ENCODE assay signal across 11 mouse cellular contexts in the genomic region with DNA sequence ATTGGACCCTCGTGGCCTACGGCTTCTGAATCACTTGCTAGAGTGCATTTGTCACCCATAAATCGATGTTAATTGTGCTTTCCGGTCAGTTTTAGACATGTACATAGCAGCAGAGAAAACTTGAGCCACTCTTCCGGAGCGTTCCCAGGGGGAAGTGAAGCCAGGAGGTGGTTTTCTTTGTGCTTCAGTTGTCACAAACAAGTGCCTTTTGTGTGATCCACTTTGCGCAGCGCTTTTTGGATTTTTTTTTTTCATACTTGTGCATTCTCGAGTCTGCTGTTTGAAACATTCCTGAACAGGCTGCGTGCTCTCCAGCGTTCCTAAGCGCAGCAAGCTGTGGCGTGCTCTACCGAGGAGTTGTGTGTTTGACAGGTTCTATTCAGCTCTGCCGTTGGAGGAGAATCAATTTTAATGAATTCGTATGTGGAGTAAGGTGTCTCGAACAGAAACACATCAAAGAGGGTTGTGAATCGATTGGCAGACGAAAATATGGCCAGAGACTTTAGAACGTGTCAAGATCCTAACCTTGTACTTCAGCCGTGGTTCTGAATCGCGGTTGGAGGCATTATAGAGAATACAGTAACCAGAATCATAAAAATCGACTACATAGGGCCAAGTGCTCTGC. TPM values are rescaled to one million over a fixed set of nuclear protein-coding genes. Genes with fewer than 3 reads are reported as not detected.
DNase-seq lines count a peak whose midpoint lies in the region; ATAC-seq lines count a peak whose summit lies in the region.
"Had no signal": no experiment of that assay in that cellular context is flagged by ENCODE, and none has a peak within 500 bp of the region (broad histone marks: within the 10 kb centered on the region; RNA-seq: fewer than 3 reads in every experiment).

No protein-coding gene starts in this region.

- no peaks in the 10 kb centered on the region for H3K9me3 ChIP-seq in midbrain, embryonic 10.5 days (replicated peaks)
- H3K9me3 ChIP-seq in midbrain, embryonic 13.5 days = no peaks in the 10 kb centered on the region
- H3K9me3 ChIP-seq: intestine, embryonic 15.5 days had no signal

- H3K9ac ChIP-seq in midbrain, embryonic 13.5 days (replicated peaks) = no peak overlapping the region
- H3K9ac ChIP-seq: intestine, embryonic 15.5 days had no signal

- no peak overlapping the region for H3K4me3 ChIP-seq in midbrain, embryonic 10.5 days
- no peak overlapping the region for H3K4me3 ChIP-seq in midbrain, embryonic 13.5 days (replicated peaks)
- H3K4me3 ChIP-seq: intestine, embryonic 15.5 days had no signal

- H3K4me2 ChIP-seq in midbrain, embryonic 13.5 days (replicated peaks) = no peak overlapping the region
- H3K4me2 ChIP-seq: intestine, embryonic 15.5 days had no signal

- ATAC-seq in midbrain, embryonic 13.5 days = no peak
- ATAC-seq in megakaryocyte progenitor cell, adult 5-6 weeks (replicated peaks; ENCODE audit: poor library complexity) = no peak
- ATAC-seq: intestine, embryonic 15.5 days had no signal

- DNase-seq in embryo, embryonic 10.5 days (ENCODE audit: low spot score) = peak; percentile 65
- no peak for DNase-seq in embryo, embryonic 10 days (ENCODE audit: low spot score)
- no peak for DNase-seq in midbrain, embryonic 10.5 days (ENCODE audit: low spot score)
- peak; percentile 30 for DNase-seq in kidney, postnatal 14 days
- peak; percentile 73 for DNase-seq in retina, embryonic 14.5 days (ENCODE audit: low spot score)
- DNase-seq in cerebellum, adult 11-12 months = no peak
- DNase-seq: gastrocnemius, postnatal 14 days had no signal

- H3K27me3 ChIP-seq in midbrain, embryonic 10.5 days (ENCODE audit: low read depth, poor library complexity, severe bottlenecking) = peaks cover 80% of the 10 kb centered on the region
- peaks cover 51% of the 10 kb centered on the region for H3K27me3 ChIP-seq in midbrain, embryonic 13.5 days
- H3K27me3 ChIP-seq: intestine, embryonic 15.5 days had no signal

- H3K36me3 ChIP-seq in midbrain, embryonic 10.5 days = no peaks in the 10 kb centered on the region
- no peaks in the 10 kb centered on the region for H3K36me3 ChIP-seq in midbrain, embryonic 13.5 days
- H3K36me3 ChIP-seq: intestine, embryonic 15.5 days had no signal

- H3K4me1 ChIP-seq in midbrain, embryonic 10.5 days = peaks cover 64% of the 10 kb centered on the region
- peaks cover 31% of the 10 kb centered on the region for H3K4me1 ChIP-seq in midbrain, embryonic 13.5 days (replicated peaks)
- H3K4me1 ChIP-seq: intestine, embryonic 15.5 days had no signal

- peak overlapping the region; percentile 72 for H3K27ac ChIP-seq in midbrain, embryonic 10.5 days (replicated peaks)
- H3K27ac ChIP-seq in midbrain, embryonic 13.5 days = no peak overlapping the region
- H3K27ac ChIP-seq: intestine, embryonic 15.5 days had no signal

- 58% methylated on average over 24 of the region's 24 CpGs for WGBS in midbrain, embryonic 10.5 days
- WGBS in midbrain, embryonic 13.5 days = 29% methylated on average over 24 of the region's 24 CpGs

RNA-seq across cellular contexts. Expression of gene Nav2, which starts 10.9 kb away (rescaled TPM):
- polyA plus RNA-seq in midbrain, embryonic 10.5 days (2016; fragmentation: Nextera tagmentation; extraction: Ambion mirVana) = 13.7 and 19.4 TPM in 2 replicates
- polyA plus RNA-seq in midbrain, embryonic 13.5 days (2015; fragmentation: Nextera tagmentation; extraction: Ambion mirVana) = 22.2 and 23.2 TPM in 2 replicates
- 21.7 and 27.0 TPM in 2 replicates for total RNA-seq in megakaryocyte progenitor cell, adult 5-6 weeks (2015)
- 16.4 TPM in 2 replicates for total RNA-seq in megakaryocyte progenitor cell, adult 5-6 weeks (2017)

RNA-seq across cellular contexts. Expression of gene E2f8, which starts 16.3 kb away (rescaled TPM):
- 17.1 and 18.8 TPM in 2 replicates for polyA plus RNA-seq in midbrain, embryonic 10.5 days (2016; fragmentation: Nextera tagmentation; extraction: Ambion mirVana)
- 5.0 and 5.9 TPM in 2 replicates for polyA plus RNA-seq in midbrain, embryonic 13.5 days (2015; fragmentation: Nextera tagmentation; extraction: Ambion mirVana)
- 107 and 115 TPM in 2 replicates for total RNA-seq in megakaryocyte progenitor cell, adult 5-6 weeks (2015)
- total RNA-seq in megakaryocyte progenitor cell, adult 5-6 weeks (2017) = 29.3 and 30.6 TPM in 2 replicates

RNA-seq across cellular contexts. Expression of gene Csrp3, which starts 49.8 kb away (rescaled TPM):
- 0.22 TPM in 1 of 2 replicates, not detected in the other for polyA plus RNA-seq in midbrain, embryonic 10.5 days (2016; fragmentation: Nextera tagmentation; extraction: Ambion mirVana)
- polyA plus RNA-seq in midbrain, embryonic 13.5 days (2015; fragmentation: Nextera tagmentation; extraction: Ambion mirVana) = 0.19 TPM in 1 of 2 replicates, not detected in the other
- 4.3 and 5.1 TPM in 2 replicates for total RNA-seq in megakaryocyte progenitor cell, adult 5-6 weeks (2015)
- 2.2 and 4.8 TPM in 2 replicates for total RNA-seq in megakaryocyte progenitor cell, adult 5-6 weeks (2017)
- total RNA-seq: left cerebral cortex, postnatal 36 days had no signal

Comparison
In these comparisons a context has a peak if more than half of its experiments do, and no peak if none do; other contexts are left out.
1. DNase-seq: peak in embryo, embryonic 10.5 days (single experiment), kidney, postnatal 14 days (single experiment) and retina, embryonic 14.5 days (single experiment); none in embryo, embryonic 10 days (single experiment), midbrain, embryonic 10.5 days (single experiment) and cerebellum, adult 11-12 months (single experiment).